Mouse (Mus musculus) MEL (cell line): ENCODE measurements at regions not wholly inside any gene's neighbourhood (a gene's known extent, or its start where the extent isn't known, plus 50 kb on each side); places are given as distances from the start of the nearest gene placed in this dataset.

ENCODE experiments used
- DNase-seq: peaks from one replicate; pipeline ENCODE4 v3.0.0; 2011; ENCODE audit warnings: low read depth, low spot score
- H3K27ac ChIP-seq: 2 replicates; pipeline ENCODE4 v1.5.1; 2012; ENCODE audit warnings: low read depth, mild to moderate bottlenecking, control low read depth, low read length, moderate library complexity; ENCODE audit not compliant: control insufficient read depth
- H3K27me3 ChIP-seq, 2 experiments: fragments of 150-350 bp in 1 of 2; sonication (generic) in 1 of 2; 2 replicates each; pipeline ENCODE4 v1.6.1; 2012; ENCODE audit warnings: low read length in 2 of 2, mild to moderate bottlenecking in 2 of 2, improper control_type of control experiment in 1 of 2, moderate library complexity in 1 of 2; ENCODE audit not compliant: insufficient read depth in 2 of 2, control insufficient read depth in 1 of 2
- H3K36me3 ChIP-seq, 2 experiments: 2 replicates each; pipeline ENCODE4 v1.6.1; 2012 to 2014; ENCODE audit warnings: low read length in 2 of 2, improper control_type of control experiment in 1 of 2, inconsistent platforms in 1 of 2, mild to moderate bottlenecking in 1 of 2; ENCODE audit not compliant: insufficient read depth in 2 of 2, control insufficient read depth in 1 of 2
- H3K4me1 ChIP-seq, 2 experiments: fragments of 150-350 bp in 1 of 2; sonication (generic) in 1 of 2; 2 replicates each; pipeline ENCODE4 v1.6.1; 2012; ENCODE audit warnings: low read length in 2 of 2, improper control_type of control experiment in 1 of 2, mild to moderate bottlenecking in 1 of 2; ENCODE audit not compliant: insufficient read depth in 2 of 2, control insufficient read depth in 1 of 2
- H3K4me3 ChIP-seq, 2 experiments: fragments of 150-350 bp in 1 of 2; sonication (generic) in 1 of 2; 2 replicates each; pipeline ENCODE4 v1.5.1; 2012; ENCODE audit warnings: low read depth in 2 of 2, low read length in 2 of 2, mild to moderate bottlenecking in 2 of 2, moderate library complexity in 2 of 2, control low read depth in 1 of 2, improper control_type of control experiment in 1 of 2; ENCODE audit not compliant: control insufficient read depth in 1 of 2, insufficient read depth in 1 of 2
- H3K79me2 ChIP-seq: 2 replicates; pipeline ENCODE4 v1.6.1; 2012; ENCODE audit warnings: mild to moderate bottlenecking, low read length, moderate library complexity; ENCODE audit not compliant: control insufficient read depth, poor library complexity, insufficient read depth
- H3K9ac ChIP-seq: 2 replicates; pipeline ENCODE4 v1.6.1; 2012; ENCODE audit warnings: low read depth, mild to moderate bottlenecking, control low read depth, low read length, moderate library complexity; ENCODE audit not compliant: control insufficient read depth, poor library complexity, severe bottlenecking
- H3K9me3 ChIP-seq: fragments of 150-350 bp; sonication (generic); replicated peaks from 2 replicates; pipeline ENCODE4 v1.6.1; 2012; ENCODE audit warnings: mild to moderate bottlenecking, low read length, improper control_type of control experiment, moderate library complexity; ENCODE audit not compliant: insufficient read depth
- CHD2 ChIP-seq: IDR thresholded peaks from 2 replicates; pipeline ENCODE4 v1.6.1; 2011; ENCODE audit warnings: low read length, improper control_type of control experiment
- CTCF ChIP-seq, 3 experiments: IDR thresholded peaks in 2 of 3; conservative IDR thresholded peaks in 1 of 3; 2 replicates each; pipeline ENCODE4 v1.5.1; 2011 to 2012; ENCODE audit warnings: low read length in 3 of 3, low read depth in 2 of 3, mild to moderate bottlenecking in 2 of 3, improper control_type of control experiment in 1 of 3, inconsistent platforms in 1 of 3, mixed read lengths in 1 of 3, moderate library complexity in 1 of 3; ENCODE audit not compliant: control insufficient read depth in 1 of 3, insufficient read depth in 1 of 3, poor library complexity in 1 of 3, severe bottlenecking in 1 of 3
- GABPA ChIP-seq: IDR thresholded peaks from 2 replicates; pipeline ENCODE4 v1.6.1; 2012; ENCODE audit warnings: low read depth, mild to moderate bottlenecking, inconsistent platforms, low read length, improper control_type of control experiment, moderate library complexity
- JUND ChIP-seq: IDR thresholded peaks from 2 replicates; pipeline ENCODE4 v1.6.1; 2011; ENCODE audit warnings: low read depth, mild to moderate bottlenecking, improper control_type of control experiment, low read length
- MAZ ChIP-seq: IDR thresholded peaks from 2 replicates; pipeline ENCODE4 v1.6.1; 2012; ENCODE audit warnings: low read depth, mild to moderate bottlenecking, inconsistent platforms, low read length, improper control_type of control experiment
- POLR2AphosphoS5 ChIP-seq: IDR thresholded peaks from 2 replicates; pipeline ENCODE4 v1.6.1; 2012; ENCODE audit warnings: low read depth, borderline replicate concordance, mild to moderate bottlenecking, inconsistent platforms, low read length, moderate library complexity, mixed read lengths
- RAD21 ChIP-seq: IDR thresholded peaks from 2 replicates; pipeline ENCODE4 v1.6.1; 2011; ENCODE audit warnings: mild to moderate bottlenecking, low read depth, low read length, improper control_type of control experiment

- H3K4me1 ChIP-seq = no peaks in the 10 kb centered on the region
- TF ChIP-seq GABPA (no peak), POLR2AphosphoS5 (no peak), JUND (no peak), RAD21 (no peak), CTCF (IDR thresholded peaks at IDR 0.05 in 2 of 3, conservative IDR thresholded peaks at IDR 0.05 in 1 of 3; ENCODE audit: control insufficient read depth in 1 of 3, insufficient read depth in 1 of 3, low read depth in 2 of 3, low read length in 3 of 3, poor library complexity in 1 of 3, severe bottlenecking in 1 of 3) (no peak), MAZ (no peak), CHD2 (no peak)
- no peaks in the 10 kb centered on the region for H3K79me2 ChIP-seq
- no peak overlapping the region for H3K4me3 ChIP-seq
- no peaks in the 10 kb centered on the region for H3K36me3 ChIP-seq
- no peak overlapping the region for H3K27ac ChIP-seq
- H3K27me3 ChIP-seq = no peaks in the 10 kb centered on the region
- DNase-seq = no peak
- no peaks in the 10 kb centered on the region for H3K9me3 ChIP-seq
- no peak overlapping the region for H3K9ac ChIP-seq
Observed at GRCm38 (mm10) chr3:151386103-151386502, 51.6 kb upstream of the Adgrl4 start.
